Mouse (Mus musculus) testis, adult 2 months (tissue): ENCODE measurements around the gene 1700015G11Rik.

Experiments
- CTCF ChIP-seq: fragments of 200-500 bp; IDR thresholded peaks from 2 replicates; pipeline ENCODE4 v1.5.1; 2012; ENCODE audit warnings: low read depth, mild to moderate bottlenecking, inconsistent platforms, low read length, moderate library complexity; ENCODE audit not compliant: control insufficient read depth, insufficient read depth, insufficient replicate concordance
- POLR2A ChIP-seq: fragments of 200-500 bp; IDR thresholded peaks from 2 replicates; pipeline ENCODE4 v1.6.1; 2012; ENCODE audit warnings: low read depth, mild to moderate bottlenecking, inconsistent platforms, low read length, moderate library complexity; ENCODE audit not compliant: control insufficient read depth

DNA sequence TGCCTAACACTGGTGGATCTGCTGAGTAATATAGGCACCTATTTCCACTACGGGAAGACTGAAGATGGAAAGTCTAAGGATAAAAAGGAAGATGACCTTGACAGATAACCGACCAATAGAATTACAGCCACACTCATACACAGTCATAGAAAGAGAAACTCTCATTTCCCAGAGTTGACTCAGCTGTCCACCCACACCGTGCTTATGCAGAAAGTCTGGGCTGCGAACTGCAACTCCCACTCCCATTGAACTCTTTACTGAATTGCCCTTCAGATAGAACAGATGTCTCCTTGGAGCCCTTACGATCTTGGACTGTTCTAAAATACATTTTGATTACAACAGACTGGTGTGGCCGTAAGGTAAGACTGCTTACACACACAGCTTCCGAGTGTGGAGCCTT lies 50.8 kb downstream of the 1700015G11Rik start:
- TF ChIP-seq CTCF (no peak), POLR2A (no peak)
